Mouse (Mus musculus) limb, embryonic 14.5 days (tissue): Measurements from ENCODE around the gene Clptm1. TPM values are rescaled to one million over a fixed set of nuclear protein-coding genes. Genes with fewer than 3 reads are reported as not detected.

Experiments used
- ATAC-seq: fragments of 200-750 bp; cut with Nextera tagmentation; 2 replicates; pipeline ENCODE4 v1.8.0; 2017; ENCODE audit warnings: low read depth, moderate number of reproducible peaks, moderate TSS enrichment; ENCODE audit not compliant: low FRiP score
- DNase-seq: peaks from one replicate; pipeline ENCODE4 v3.0.0-alpha.2; 2015; ENCODE audit warnings: low spot score
- H3K27ac ChIP-seq: fragments of 300-500 bp; sonication (generic); replicated peaks from 2 replicates; pipeline ENCODE4 v1.5.1; 2014; ENCODE audit warnings: low read depth, mild to moderate bottlenecking, low read length, moderate library complexity, mixed read lengths
- H3K27me3 ChIP-seq: fragments of 300-500 bp; sonication (generic); 2 replicates; pipeline ENCODE4 v1.6.1; 2014; ENCODE audit warnings: low read length, mixed read lengths; ENCODE audit not compliant: control insufficient read depth, insufficient read depth
- H3K36me3 ChIP-seq: fragments of 300-500 bp; sonication (generic); 2 replicates; pipeline ENCODE4 v1.6.1; 2014; ENCODE audit warnings: mild to moderate bottlenecking, low read length, moderate library complexity, mixed read lengths; ENCODE audit not compliant: control insufficient read depth, insufficient read depth
- H3K4me1 ChIP-seq: fragments of 300-500 bp; sonication (generic); 2 replicates; pipeline ENCODE4 v1.6.1; 2014; ENCODE audit warnings: antibody characterized with exemption, low read length, mixed read lengths; ENCODE audit not compliant: control insufficient read depth, insufficient read depth
- H3K4me2 ChIP-seq: fragments of 300-500 bp; sonication (generic); replicated peaks from 2 replicates; pipeline ENCODE4 v1.6.1; 2014; ENCODE audit warnings: low read depth, mild to moderate bottlenecking, low read length, moderate library complexity; ENCODE audit not compliant: severe bottlenecking
- H3K4me3 ChIP-seq: fragments of 300-500 bp; sonication (generic); replicated peaks from 2 replicates; pipeline ENCODE4 v1.5.1; 2014; ENCODE audit warnings: low read length
- H3K9ac ChIP-seq: fragments of 300-500 bp; sonication (generic); 2 replicates; pipeline ENCODE4 v1.6.1; 2014; ENCODE audit warnings: mild to moderate bottlenecking, low read depth, low read length, moderate library complexity; ENCODE audit not compliant: severe bottlenecking
- H3K9me3 ChIP-seq: fragments of 300-500 bp; sonication (generic); 2 replicates; pipeline ENCODE4 v1.6.1; 2016; ENCODE audit warnings: low read length; ENCODE audit not compliant: control insufficient read depth
- POLR2A ChIP-seq: fragments of 200-500 bp; IDR thresholded peaks from 2 replicates; pipeline ENCODE4 v1.8.0; 2012; ENCODE audit warnings: inconsistent platforms, mild to moderate bottlenecking, moderate library complexity, borderline replicate concordance; ENCODE audit not compliant: insufficient read depth, insufficient read length; ENCODE audit errors: extremely low read depth
- WGBS: fragments of 180-500 bp; shearing (Covaris S2); extraction: QIAGEN DNeasy Blood & Tissue Kit; methylation state at CpG from one replicate; pipeline ENCODE4 v1.1.7; 2014; 5-methylcytosine and 5-hydroxymethylcytosine counted together
- polyA plus RNA-seq, 2 experiments: library from polyadenylated mRNA; depleted of rRNA in 1 of 2; stranded (reverse) in 1 of 2; unstranded in 1 of 2; fragments of >200 nt; fragmentation: Nextera tagmentation in 1 of 2; extraction: Ambion mirVana in 1 of 2; gene quantifications; 2 replicates each; pipeline versions ENCODE4 v1.2.1 to v1.2.3; 2012 to 2014

Gene Clptm1
- polyA plus RNA-seq, 2 experiments, result 68.8 to 90.2 TPM

- Histone ChIP-seq H3K27ac (no peak overlapping the region), H3K4me2 (no peak overlapping the region), H3K36me3 (peaks cover 3% of the 10 kb centered on the region; the same call in 1 of the 2 replicates), H3K9ac (no peak overlapping the region), H3K4me3 (no peak overlapping the region), H3K9me3 (no peaks in the 10 kb centered on the region; the same call in 1 of the 2 replicates), H3K27me3 (no peaks in the 10 kb centered on the region), H3K4me1 (peaks cover 16% of the 10 kb centered on the region)
- no peak for ATAC-seq
- 53% methylated on average over 8 of the region's 8 CpGs for WGBS
- TF ChIP-seq POLR2A, result no peak
- DNase-seq, result no peak
Measured at GRCm38 (mm10) chr7:19695213-19695594, 30.4 kb upstream of the Clptm1 start.

GRCm38 (mm10) chr7:19694336-19695212 lies 29.7 kb upstream of the Clptm1 start:
- H3K36me3 ChIP-seq, result peaks cover 3% of the 10 kb centered on the region; the same call in 1 of the 2 replicates
- DNase-seq, result no peak
- no peak overlapping the region for H3K4me3 ChIP-seq
- TF ChIP-seq POLR2A, result no peak
- no peak overlapping the region for H3K4me2 ChIP-seq
- no peaks in the 10 kb centered on the region for H3K27me3 ChIP-seq
- ATAC-seq, result no peak
- WGBS, result 87% methylated on average over 10 of the region's 10 CpGs
- H3K9me3 ChIP-seq, result no peaks in the 10 kb centered on the region; the same call in 1 of the 2 replicates
- peaks cover 15% of the 10 kb centered on the region for H3K4me1 ChIP-seq
- no peak overlapping the region for H3K27ac ChIP-seq
- no peak overlapping the region for H3K9ac ChIP-seq

- H3K9me3 ChIP-seq, result no peaks in the 10 kb centered on the region; the same call in 1 of the 2 replicates
- no peak overlapping the region for H3K27ac ChIP-seq
- H3K4me3 ChIP-seq, result no peak overlapping the region
- ATAC-seq (peak; percentile 29; the same call in 1 of the 2 replicates), DNase-seq (no peak)
- H3K9ac ChIP-seq, result no peak overlapping the region
- H3K4me1 ChIP-seq, result peaks cover 4% of the 10 kb centered on the region; the same call in 1 of the 2 replicates
- WGBS, result 34% methylated on average over 9 of the region's 10 CpGs
- H3K27me3 ChIP-seq, result no peaks in the 10 kb centered on the region
- H3K4me2 ChIP-seq, result no peak overlapping the region
- H3K36me3 ChIP-seq, result peaks cover 3% of the 10 kb centered on the region; the same call in 1 of the 2 replicates
- TF ChIP-seq POLR2A, result no peak
Measured at GRCm38 (mm10) chr7:19693421-19693820, 28.6 kb upstream of the Clptm1 start.

- ATAC-seq (no peak), DNase-seq (no peak)
- no peak within 1 kb of the TSS for H3K4me2 ChIP-seq
- no peak for TF ChIP-seq POLR2A
- H3K36me3 ChIP-seq, result peaks cover 3% of the 10 kb centered on the region; the same call in 1 of the 2 replicates
- no peak within 1 kb of the TSS for H3K9ac ChIP-seq
- H3K4me3 ChIP-seq, result no peak within 1 kb of the TSS
- H3K4me1 ChIP-seq, result no peaks in the 10 kb centered on the region; the same call in 1 of the 2 replicates
- no peaks in the 10 kb centered on the region for H3K27me3 ChIP-seq
- no peak within 1 kb of the TSS for H3K27ac ChIP-seq
- 48% methylated on average over 28 of the region's 28 CpGs for WGBS
- no peaks in the 10 kb centered on the region; the same call in 1 of the 2 replicates for H3K9me3 ChIP-seq
Measured at GRCm38 (mm10) chr7:19691873-19692865, 27.3 kb upstream of the Clptm1 start, which contains the start of gene Apoc1. Gene Apoc1, minus strand, starts transcription at chr7:19692660.
